Mouse (Mus musculus): ENCODE measurements at regions not wholly inside any gene's neighbourhood (a gene's known extent, or its start where the extent isn't known, plus 50 kb on each side); places are given as distances from the start of the nearest gene placed in this dataset.

GRCm38 (mm10) chr10:96438398-96439103 lies 178.3 kb upstream of the Btg1 start:
- H3K27ac ChIP-seq (ENCODE audit: insufficient read depth, low read depth, low read length, poor library complexity, severe bottlenecking), result no peak overlapping the region
- TF ChIP-seq MAFK (IDR thresholded peaks at IDR 0.05; ENCODE audit: insufficient read depth, low read depth, low read length) (no peak), ZC3H11A (IDR thresholded peaks at IDR 0.05; ENCODE audit: borderline replicate concordance, low read depth, low read length) (no peak), ZNF384 (IDR thresholded peaks at IDR 0.05; ENCODE audit: low read depth, low read length) (no peak), HCFC1 (IDR thresholded peaks at IDR 0.05; ENCODE audit: borderline replicate concordance, insufficient read depth, low read length) (no peak), CHD2 (IDR thresholded peaks at IDR 0.05; ENCODE audit: low read depth, low read length) (no peak)
- no peaks in the 10 kb centered on the region for H3K36me3 ChIP-seq (ENCODE audit: control insufficient read depth, insufficient read depth, low read length, poor library complexity, severe bottlenecking)
- H3K9ac ChIP-seq (ENCODE audit: insufficient read depth, low read depth, low read length, poor library complexity, severe bottlenecking), result no peak overlapping the region
- H3K9me3 ChIP-seq (ENCODE audit: control insufficient read depth, insufficient read depth, low read depth, low read length), result no peaks in the 10 kb centered on the region
- in situ Hi-C loops (cut with MboI; ENCODE audit: low sequenced_read_pairs in 2 of 2, unreplicated experiment in 2 of 2), result no loop called here
- no peak overlapping the region for H3K4me3 ChIP-seq (ENCODE audit: insufficient read depth in 1 of 2, low read depth in 1 of 2, low read length in 2 of 2, poor library complexity in 1 of 2, severe bottlenecking in 1 of 2)
- DNase-seq (ENCODE audit: low read depth, low spot score), result no peak
- no peaks in the 10 kb centered on the region for H3K4me1 ChIP-seq (ENCODE audit: control insufficient read depth in 2 of 2, insufficient read depth in 2 of 2, low read length in 2 of 2, poor library complexity in 1 of 2)

GRCm38 (mm10) chr10:96442165-96442564 lies 174.6 kb upstream of the Btg1 start:
- Histone ChIP-seq H3K9ac (ENCODE audit: insufficient read depth, low read depth, low read length, poor library complexity, severe bottlenecking) (no peak overlapping the region), H3K4me1 (ENCODE audit: control insufficient read depth in 2 of 2, insufficient read depth in 2 of 2, low read length in 2 of 2, poor library complexity in 1 of 2) (no peaks in the 10 kb centered on the region), H3K4me3 (ENCODE audit: insufficient read depth in 1 of 2, low read depth in 1 of 2, low read length in 2 of 2, poor library complexity in 1 of 2, severe bottlenecking in 1 of 2) (no peak overlapping the region), H3K27ac (ENCODE audit: insufficient read depth, low read depth, low read length, poor library complexity, severe bottlenecking) (no peak overlapping the region), H3K9me3 (ENCODE audit: control insufficient read depth, insufficient read depth, low read depth, low read length) (no peaks in the 10 kb centered on the region), H3K36me3 (ENCODE audit: control insufficient read depth, insufficient read depth, low read length, poor library complexity, severe bottlenecking) (no peaks in the 10 kb centered on the region)
- TF ChIP-seq CHD2 (IDR thresholded peaks at IDR 0.05; ENCODE audit: low read depth, low read length) (no peak), ZC3H11A (IDR thresholded peaks at IDR 0.05; ENCODE audit: borderline replicate concordance, low read depth, low read length) (no peak), HCFC1 (IDR thresholded peaks at IDR 0.05; ENCODE audit: borderline replicate concordance, insufficient read depth, low read length) (no peak), ZNF384 (IDR thresholded peaks at IDR 0.05; ENCODE audit: low read depth, low read length) (no peak), MAFK (IDR thresholded peaks at IDR 0.05; ENCODE audit: insufficient read depth, low read depth, low read length) (no peak)
- in situ Hi-C loops (cut with MboI; ENCODE audit: low sequenced_read_pairs in 2 of 2, unreplicated experiment in 2 of 2), result no loop called here
- no peak for DNase-seq (ENCODE audit: low read depth, low spot score)

DNA sequence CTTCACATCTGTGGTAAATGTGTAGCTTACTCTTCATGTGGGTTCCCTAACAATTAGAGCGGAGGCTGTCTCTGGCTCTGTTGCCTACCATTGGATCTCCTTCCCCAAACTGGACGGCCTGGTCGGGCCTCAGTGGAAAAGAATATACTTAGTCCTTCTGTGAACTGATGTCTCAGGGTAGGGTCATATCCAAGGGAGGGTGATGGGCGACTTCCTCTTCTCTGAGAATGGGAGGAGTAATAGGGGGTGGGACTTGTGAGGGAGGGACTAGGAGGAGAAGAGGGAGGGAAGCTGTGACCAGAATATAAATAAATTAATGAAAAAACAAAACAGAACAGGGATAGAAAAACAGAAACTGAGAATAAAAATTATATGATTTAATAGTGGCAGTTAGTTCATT lies 166.5 kb upstream of the Btg1 start:
- Histone ChIP-seq H3K4me1 (ENCODE audit: control insufficient read depth in 2 of 2, insufficient read depth in 2 of 2, low read length in 2 of 2, poor library complexity in 1 of 2) (no peaks in the 10 kb centered on the region), H3K9me3 (ENCODE audit: control insufficient read depth, insufficient read depth, low read depth, low read length) (no peaks in the 10 kb centered on the region), H3K36me3 (ENCODE audit: control insufficient read depth, insufficient read depth, low read length, poor library complexity, severe bottlenecking) (no peaks in the 10 kb centered on the region), H3K27ac (ENCODE audit: insufficient read depth, low read depth, low read length, poor library complexity, severe bottlenecking) (no peak overlapping the region), H3K4me3 (ENCODE audit: insufficient read depth in 1 of 2, low read depth in 1 of 2, low read length in 2 of 2, poor library complexity in 1 of 2, severe bottlenecking in 1 of 2) (no peak overlapping the region), H3K9ac (ENCODE audit: insufficient read depth, low read depth, low read length, poor library complexity, severe bottlenecking) (no peak overlapping the region)
- no peak for TF ChIP-seq HCFC1 (IDR thresholded peaks at IDR 0.05; ENCODE audit: borderline replicate concordance, insufficient read depth, low read length)
- no peak for TF ChIP-seq CHD2 (IDR thresholded peaks at IDR 0.05; ENCODE audit: low read depth, low read length)
- no peak for TF ChIP-seq ZC3H11A (IDR thresholded peaks at IDR 0.05; ENCODE audit: borderline replicate concordance, low read depth, low read length)
- no peak for TF ChIP-seq ZNF384 (IDR thresholded peaks at IDR 0.05; ENCODE audit: low read depth, low read length)
- no peak for TF ChIP-seq MAFK (IDR thresholded peaks at IDR 0.05; ENCODE audit: insufficient read depth, low read depth, low read length)
- in situ Hi-C loops (cut with MboI; ENCODE audit: low sequenced_read_pairs in 2 of 2, unreplicated experiment in 2 of 2), result no loop called here
- DNase-seq (ENCODE audit: low read depth, low spot score), result no peak

- no peak for DNase-seq (ENCODE audit: low read depth, low spot score)
- H3K27ac ChIP-seq (ENCODE audit: insufficient read depth, low read depth, low read length, poor library complexity, severe bottlenecking), result no peak overlapping the region
- no peak for TF ChIP-seq CHD2 (IDR thresholded peaks at IDR 0.05; ENCODE audit: low read depth, low read length)
- TF ChIP-seq ZC3H11A (IDR thresholded peaks at IDR 0.05; ENCODE audit: borderline replicate concordance, low read depth, low read length), result no peak
- no peak for TF ChIP-seq MAFK (IDR thresholded peaks at IDR 0.05; ENCODE audit: insufficient read depth, low read depth, low read length)
- no peak for TF ChIP-seq ZNF384 (IDR thresholded peaks at IDR 0.05; ENCODE audit: low read depth, low read length)
- no peak for TF ChIP-seq HCFC1 (IDR thresholded peaks at IDR 0.05; ENCODE audit: borderline replicate concordance, insufficient read depth, low read length)
- no peaks in the 10 kb centered on the region for H3K36me3 ChIP-seq (ENCODE audit: control insufficient read depth, insufficient read depth, low read length, poor library complexity, severe bottlenecking)
- H3K9ac ChIP-seq (ENCODE audit: insufficient read depth, low read depth, low read length, poor library complexity, severe bottlenecking), result no peak overlapping the region
- no peak overlapping the region for H3K4me3 ChIP-seq (ENCODE audit: insufficient read depth in 1 of 2, low read depth in 1 of 2, low read length in 2 of 2, poor library complexity in 1 of 2, severe bottlenecking in 1 of 2)
- no peaks in the 10 kb centered on the region for H3K4me1 ChIP-seq (ENCODE audit: control insufficient read depth in 2 of 2, insufficient read depth in 2 of 2, low read length in 2 of 2, poor library complexity in 1 of 2)
- H3K9me3 ChIP-seq (ENCODE audit: control insufficient read depth, insufficient read depth, low read depth, low read length), result no peaks in the 10 kb centered on the region
- in situ Hi-C loops (cut with MboI; ENCODE audit: low sequenced_read_pairs in 2 of 2, unreplicated experiment in 2 of 2), result no loop called here
Observed at GRCm38 (mm10) chr10:96454857-96455256, 161.9 kb upstream of the Btg1 start.

Measured in ES-E14 (cell line).